Mouse (Mus musculus): ENCODE measurements around the gene Acvr2b.
"Not testable (repeated sequence)": the region's sequence is repeated elsewhere in the genome, so short reads cannot be mapped to it uniquely, and the experiment has no call there.

Gene Acvr2b

DNA sequence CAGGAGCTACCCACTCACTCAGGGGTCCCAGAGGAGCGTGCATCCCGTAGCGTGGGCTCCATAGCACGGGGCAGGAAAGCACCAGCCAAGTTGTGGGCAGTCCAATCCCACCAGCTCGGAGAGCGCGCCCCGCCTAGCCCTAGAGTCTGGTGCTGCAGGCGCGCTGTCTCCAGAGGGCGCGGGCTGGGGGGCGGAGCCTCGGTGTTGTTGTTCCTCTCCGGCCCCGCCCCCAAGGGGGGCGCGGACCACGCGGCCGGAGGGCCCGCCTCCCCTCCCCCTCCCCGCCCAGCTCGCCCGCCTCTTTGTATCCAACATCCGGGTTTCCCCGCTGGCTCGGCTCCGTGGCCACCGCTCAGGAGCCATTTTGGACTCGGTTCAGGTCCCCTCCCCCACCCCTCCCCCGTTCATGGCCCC lies at the start of gene Acvr2b:
Gene Acvr2b (plus strand): TSS at position 318 of the 414 bp plus-strand sequence.
- peak; percentile 93 for DNase-seq

DNA sequence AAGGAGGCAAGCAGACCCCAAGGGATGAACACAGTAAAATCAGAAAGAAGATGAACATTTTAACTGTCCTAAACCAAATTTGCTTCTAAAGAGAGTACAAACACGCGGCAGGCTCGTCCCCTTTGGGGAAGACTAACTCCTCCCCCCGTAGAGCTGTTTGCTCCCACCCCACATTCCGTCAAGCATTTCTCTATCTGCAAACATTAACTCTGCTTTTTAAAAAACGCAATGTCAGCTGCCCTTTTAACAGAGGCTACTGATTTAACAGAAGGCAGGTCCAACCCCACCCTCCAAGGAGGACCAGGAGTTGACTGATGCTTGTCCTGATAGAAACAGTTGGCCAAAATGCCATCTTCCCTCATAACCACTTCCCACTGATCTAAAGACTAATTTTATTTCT lies 48.0 kb upstream of the Acvr2b start:
- DNase-seq = peak; percentile 79

DNA sequence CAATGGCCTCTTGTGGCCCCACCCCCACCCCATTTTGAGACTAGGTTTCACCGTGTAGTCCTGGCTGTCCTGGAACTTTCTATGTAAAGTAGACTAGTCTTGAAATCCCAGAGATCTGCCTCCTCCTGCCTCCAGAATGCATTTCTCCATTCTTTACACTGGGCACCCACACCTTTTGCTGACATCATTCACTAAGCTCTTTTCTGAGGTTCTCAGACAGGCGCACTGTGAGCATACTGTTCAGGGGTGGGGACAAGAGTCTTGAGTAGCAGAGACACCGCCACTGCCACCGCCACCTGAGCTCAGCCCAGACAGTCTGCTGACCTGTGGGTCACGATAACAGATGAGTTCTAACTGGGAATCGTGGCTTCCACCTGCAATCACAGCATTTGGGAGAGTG lies 46.0 kb upstream of the Acvr2b start:
- DNase-seq = no peak

DNA sequence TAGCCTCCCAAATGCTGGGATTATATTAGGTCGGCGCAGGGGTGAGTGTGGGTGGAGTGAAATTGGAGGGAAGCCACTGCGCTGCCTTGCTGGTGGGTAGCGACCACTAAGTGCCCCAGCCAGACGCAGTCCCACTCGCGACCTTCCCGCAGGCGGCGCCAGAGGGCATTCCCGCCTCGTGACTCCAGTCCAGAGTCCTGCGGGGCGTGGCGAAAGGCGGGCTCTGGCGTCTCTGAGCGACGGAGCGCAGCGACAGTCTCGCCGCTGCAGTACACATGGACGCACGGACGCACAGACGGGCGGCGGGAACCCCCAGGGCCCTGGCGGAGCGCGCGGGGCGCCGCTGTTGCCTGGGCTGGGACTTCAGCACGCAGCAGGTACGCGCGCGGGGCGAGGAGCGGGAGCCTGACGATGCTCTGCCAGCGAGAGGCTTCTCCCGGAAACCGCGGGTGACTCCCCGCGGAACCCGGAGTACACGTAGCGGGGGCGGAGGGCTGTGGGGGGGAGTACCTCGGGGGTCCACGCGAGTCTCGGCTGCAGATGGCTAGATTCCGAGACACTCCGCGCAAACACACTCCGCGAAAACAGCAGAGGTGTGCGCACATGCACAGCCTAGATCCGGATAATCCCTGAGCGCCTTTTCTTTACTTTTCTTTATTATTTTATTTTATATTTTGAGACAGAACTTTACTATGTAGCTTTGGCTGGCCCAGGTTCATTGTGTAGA lies 44.4 kb upstream of the Acvr2b start, which contains the start of gene Xylb:
Gene Xylb (plus strand): TSS at position 51 of the 727 bp plus-strand sequence.
- DNase-seq = peak; percentile 93

DNA sequence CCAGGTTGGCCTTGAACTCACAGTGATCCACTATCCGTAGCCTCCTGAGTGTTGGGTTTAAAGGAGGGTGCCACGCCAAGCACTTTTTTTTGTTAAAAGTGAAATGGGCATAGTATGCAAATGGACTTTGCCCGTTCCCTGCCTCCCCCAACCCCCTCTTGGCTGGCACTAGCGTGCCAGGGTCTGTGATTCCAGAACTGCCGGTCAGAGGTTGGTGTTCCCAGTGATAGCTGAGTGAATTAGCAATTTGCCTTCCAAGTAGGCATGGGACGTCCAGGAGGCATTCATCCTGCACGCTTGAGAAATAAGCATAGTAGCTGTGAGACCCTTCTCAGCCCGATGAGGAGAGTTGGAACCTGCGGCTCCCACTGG lies 43.9 kb upstream of the Acvr2b start:
- peak; percentile 84 for DNase-seq

DNA sequence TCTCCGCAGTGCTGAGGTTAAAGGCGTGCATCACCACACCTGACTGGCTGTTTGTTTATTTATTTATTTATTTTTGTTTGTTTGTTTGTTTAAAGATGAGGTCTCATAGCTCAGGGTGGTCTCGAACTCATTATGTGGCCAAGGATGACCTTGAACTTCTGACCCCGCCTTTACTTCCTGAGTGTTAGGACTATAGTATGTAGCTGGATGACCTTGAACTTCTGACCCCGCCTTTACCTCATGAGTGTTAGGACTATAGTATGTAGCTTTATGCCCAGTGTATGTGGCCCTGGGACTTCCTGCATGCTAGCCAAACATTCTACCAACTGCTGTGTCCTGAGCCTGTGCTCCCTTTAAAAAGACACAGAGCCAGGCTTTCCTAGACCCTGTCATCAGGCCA lies 40.5 kb upstream of the Acvr2b start:
- no peak for DNase-seq

DNA sequence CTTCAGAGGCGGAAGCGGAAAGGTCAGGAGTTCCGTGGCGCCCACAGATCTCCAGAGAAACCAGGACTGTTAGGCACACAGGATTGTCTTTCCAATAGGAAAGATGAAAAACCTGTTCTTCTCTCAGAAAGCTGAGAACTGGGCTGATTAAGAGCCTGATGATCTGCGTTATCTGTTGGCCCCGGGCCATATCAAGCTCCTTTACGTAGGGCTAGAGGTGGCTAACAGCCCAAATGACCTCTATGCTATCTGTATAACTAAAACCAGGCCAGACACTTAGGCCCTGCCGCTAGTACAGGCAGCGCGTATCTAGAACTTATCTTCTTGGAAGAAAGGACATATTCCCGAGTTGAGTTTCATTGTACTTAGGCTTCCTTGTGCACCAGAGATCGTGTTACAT lies 38.7 kb upstream of the Acvr2b start:
- no peak for DNase-seq

DNA sequence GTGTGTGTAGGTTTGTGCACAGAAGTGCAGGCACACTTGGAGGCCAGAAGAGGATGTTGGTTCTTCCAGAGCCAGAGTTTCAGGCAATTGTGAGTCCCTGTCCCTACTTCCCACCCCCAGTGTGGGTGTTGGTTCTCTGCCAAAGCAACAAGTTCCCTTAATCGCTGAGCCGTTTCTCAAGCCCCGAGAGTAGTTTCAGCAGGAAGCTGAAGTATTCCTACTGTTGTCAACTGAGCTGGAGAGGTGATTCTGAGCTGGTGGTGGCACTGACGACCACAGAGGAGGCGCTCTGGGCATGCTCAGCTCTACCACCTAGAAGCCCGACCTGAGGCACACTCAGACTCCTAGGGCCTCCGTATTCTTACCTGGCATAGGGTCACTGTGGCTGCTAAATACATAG lies 36.6 kb upstream of the Acvr2b start, which contains the start of gene Slc22a14:
Gene Slc22a14 (minus strand): TSS at position 270 of the 400 bp plus-strand sequence.
- DNase-seq = no peak

DNA sequence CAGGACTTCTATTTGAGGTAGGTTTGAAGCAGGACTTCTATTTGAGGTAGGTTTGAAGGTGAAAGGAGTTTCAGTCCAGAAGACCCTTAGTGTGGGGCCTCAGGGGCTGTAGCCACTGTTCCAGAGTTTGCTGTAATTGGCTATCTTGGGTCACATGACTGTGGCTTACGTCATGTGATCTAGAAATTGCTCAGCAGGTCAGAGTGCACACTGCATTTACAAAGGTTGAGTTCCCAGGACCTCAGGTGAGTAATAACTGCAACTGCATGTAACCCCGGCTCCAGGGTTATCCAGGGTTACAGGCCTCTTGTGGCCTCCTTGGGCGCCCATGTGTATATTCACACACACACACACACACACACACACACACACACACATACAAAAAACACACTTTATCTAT lies 33.6 kb upstream of the Acvr2b start:
- peak; percentile 60 for DNase-seq

DNA sequence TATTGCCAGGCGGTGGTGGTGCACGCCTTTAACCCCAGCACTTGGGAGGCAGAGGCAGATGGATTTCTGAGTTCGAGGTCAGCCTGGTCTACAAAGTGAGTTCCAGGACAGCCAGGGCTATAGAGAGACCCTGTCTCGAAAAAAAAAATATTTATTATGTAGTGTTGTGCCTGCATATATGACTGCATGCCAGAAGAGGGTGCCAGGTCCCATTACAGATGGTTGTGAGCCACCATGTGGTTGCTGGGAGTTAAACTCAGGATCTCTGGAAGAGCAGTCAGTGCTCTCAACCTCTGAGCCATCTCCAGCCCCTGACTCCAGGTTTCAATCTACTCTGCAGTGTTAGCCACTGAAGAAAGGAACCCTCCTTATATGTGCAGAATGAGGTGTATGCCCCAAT lies 31.1 kb upstream of the Acvr2b start:
- DNase-seq = not testable (repeated sequence)

DNA sequence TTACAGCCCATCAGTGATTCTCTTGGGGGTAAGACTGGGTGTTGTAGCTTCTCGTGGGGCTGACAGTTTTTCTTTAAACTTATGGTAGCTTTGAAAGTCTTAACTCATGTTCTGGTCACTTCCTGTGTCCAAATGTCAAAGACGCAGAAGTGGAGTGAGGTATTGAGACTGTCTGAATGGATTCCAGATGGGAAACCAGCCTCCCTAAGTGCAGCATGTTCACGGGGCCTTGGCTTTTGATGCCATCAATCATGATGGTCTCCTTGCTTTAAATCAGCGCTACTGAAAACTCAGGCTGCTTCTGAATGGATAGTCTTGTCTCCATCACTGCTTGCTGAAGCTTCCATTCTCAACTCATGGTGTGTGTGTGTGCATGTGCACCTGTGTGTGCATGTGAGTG lies 30.7 kb upstream of the Acvr2b start:
- DNase-seq = no peak

DNA sequence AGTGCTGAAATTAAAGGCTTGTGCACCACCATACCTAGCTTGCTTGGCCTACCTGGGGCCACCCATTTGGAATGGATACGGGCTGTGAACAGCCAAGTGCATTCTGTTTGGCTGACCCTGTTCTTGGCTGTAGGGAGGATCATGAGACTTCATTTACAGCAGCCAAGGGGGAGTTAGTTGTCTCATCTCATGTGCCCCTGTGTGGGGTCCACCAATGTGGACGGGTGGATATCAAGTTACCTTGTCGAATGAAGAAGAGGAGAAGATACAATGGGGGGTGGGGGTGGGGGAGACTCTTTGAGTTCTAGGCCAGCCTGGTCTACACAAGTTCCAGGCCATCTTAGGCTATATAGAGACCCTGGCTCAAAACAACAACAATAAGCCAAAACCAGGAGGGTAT lies 26.9 kb upstream of the Acvr2b start:
- no peak for DNase-seq

DNA sequence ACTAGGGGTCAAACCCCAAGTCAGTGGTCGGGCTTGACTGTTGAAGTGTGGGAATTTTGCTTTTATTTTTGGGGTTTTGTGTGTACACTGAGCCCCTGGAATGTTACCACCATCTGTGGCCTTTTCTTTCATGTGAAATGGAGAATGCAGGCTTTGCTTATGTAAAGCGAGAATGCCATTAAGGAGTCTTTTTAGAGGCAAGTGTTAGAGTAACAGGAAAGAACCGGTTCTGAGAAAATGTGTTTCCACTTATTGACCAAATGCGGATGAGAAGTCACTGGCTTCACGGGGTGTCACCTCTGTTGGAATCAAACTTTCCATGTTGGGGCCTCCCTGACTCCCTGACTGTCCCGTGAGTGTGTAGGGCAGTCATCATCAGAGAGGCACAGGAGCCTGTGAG lies 26.4 kb upstream of the Acvr2b start:
- no peak for DNase-seq

DNA sequence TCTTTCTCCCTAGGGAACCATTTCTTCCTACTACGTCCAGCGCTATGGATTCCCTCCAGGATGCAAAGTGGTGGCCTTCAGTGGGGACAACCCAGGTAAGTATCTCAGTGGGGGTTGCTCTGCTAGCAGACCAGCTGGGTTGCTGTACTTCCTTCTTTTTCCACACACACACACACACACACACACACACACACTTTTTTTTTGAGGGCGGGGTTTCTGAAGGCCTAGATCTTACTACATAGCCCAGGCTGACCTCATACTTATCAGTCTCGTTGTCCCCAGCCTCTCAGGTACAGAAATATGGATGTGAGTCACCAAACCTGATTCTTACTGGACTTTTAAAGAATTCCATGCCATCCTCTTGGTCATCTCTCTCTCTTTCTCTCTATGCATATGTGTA lies 23.7 kb upstream of the Acvr2b start:
- no peak for DNase-seq

DNA sequence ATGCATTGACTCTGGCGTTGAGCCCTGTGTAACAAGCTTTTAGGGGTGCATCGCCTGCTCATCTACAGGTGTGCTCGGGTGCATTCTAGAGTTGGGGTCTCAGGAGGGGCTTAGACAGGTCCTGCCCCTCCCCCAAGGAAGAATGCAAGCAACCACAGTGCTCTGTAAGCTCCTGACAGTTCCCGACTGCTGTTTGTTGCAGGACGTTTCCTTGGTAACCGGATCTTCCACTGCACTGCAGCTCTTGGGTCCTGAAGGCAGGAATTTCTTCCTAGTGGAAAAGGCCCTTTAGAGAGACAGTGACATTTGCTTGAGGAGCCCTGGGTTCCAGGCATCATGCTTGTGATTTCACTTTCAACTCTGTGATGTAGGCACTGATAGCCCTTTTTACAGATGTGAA lies 19.3 kb upstream of the Acvr2b start:
- DNase-seq = no peak

DNA sequence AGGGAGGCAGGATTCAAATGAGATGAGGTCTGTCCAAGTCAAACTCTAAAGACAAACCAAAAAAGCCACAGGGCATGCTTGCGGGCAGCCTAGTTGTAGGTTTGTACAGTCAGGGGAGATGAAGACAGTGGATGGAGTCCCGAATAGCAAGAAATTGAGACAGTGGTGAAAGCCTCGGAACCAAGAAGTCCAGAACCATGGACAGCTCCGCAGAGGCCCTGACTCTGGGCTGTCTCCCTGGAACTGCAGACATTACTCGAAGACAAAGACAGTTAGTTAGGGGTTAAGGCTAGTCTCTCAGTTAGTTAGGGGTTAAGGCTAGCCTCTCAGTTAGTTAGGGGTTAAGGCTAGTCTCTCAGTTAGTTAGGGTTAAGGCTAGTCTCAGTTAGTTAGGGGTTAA lies 13.0 kb upstream of the Acvr2b start:
- DNase-seq = no peak

DNA sequence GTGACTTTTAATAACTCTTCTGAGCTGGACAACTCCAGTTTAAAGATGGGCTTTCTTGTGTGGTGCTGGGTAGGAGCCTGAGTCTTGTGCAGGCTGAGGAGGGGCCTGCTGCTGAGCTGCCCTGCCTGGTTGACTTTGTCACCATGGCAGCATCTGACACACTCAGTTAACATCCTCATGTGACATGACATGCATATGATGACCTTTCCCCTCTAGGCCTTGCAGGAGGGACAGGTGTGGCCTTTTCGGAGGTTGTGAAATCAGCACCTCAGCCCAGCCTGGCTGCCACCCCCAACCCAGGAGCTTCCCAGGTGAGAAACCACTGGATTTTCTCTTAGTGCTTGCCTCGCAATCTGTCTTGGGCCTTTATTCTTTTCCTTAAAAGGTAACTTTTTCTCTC lies 11.7 kb upstream of the Acvr2b start:
- no peak for DNase-seq

DNA sequence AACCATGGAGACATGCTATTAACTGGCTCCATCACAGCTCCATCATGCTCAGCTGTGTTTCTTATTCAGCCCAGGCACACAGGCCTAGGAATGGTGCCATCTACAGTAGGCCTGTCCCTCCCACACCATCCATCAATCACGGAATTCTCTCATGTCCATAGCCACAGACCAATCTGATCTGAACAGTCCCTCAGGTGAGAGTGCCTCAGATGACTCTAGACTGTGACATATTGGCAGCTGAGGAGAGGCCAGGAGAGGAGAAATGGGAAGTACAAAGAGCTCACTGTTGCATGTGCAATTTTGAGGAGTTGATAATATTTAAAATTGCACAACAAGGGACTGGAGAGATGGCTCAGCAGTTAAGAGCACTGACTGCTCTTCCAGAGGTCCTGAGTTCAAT lies 7.1 kb upstream of the Acvr2b start:
- no peak for DNase-seq

DNA sequence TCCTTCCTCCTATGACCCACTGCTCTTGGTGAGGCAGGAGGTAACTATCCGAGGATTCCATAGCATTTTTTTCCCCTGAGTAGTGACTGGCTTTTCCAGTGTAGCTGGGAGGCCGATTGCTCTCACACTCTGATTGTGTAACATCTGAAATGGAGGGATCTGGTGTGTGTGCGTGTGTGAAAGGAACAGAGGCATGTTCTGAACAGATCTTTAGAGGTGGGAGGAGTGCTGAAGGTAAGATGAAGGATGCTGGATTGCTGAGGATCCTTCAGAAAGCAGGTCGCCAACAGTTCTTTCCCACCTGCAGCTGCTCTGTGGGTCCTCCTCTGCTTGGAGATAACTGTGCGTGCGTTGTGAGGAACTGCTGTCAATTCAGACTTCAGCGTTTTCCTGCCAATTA lies 567 bp upstream of the Acvr2b start:
- no peak for DNase-seq

DNA sequence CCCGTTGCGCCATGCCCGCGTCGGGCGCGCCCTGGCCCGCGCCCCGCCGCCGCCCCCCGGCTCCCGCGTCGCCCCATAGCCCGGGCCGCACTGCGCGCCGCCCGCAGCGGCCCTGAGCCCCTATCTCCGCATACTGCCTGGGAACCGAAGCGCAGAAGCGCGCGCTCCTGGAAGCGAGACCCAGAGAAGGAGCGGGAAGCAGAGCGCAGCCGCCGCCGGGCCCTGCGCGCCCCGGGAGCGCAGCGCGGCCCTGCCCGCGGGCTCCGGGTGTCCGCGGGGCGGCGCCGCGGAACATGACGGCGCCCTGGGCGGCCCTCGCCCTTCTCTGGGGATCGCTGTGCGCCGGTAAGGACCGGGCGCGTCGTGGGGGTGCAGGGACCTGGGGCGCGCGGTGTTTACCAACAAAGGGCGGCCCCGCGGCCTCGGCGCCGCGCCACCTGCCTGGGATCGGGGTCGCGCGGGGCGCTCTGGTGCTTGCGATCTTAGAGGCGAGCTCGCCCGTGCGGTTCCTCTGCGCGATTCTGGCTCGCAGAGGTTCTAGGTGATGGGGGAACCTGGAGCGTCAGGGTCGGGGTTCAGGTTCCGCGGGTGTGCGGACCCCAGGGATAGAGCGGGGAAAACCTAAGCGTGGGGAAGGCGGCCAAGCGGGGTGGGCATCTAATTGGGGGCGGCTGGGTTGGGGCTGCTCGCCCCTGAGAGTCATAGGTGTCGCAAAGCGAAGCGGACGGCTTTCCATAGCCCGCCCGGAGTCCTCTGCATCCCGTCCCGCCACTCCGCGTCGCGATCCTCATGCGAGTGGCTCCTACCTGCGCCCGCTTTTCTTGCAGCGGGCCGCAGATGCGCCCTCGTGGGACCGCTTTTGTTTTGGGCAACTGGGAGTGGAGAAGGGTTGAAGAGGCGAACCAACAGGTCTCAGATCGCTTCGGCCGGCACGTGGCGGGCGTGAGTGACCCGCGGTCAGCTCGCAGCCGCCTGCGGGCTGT lies 626 bp downstream of the Acvr2b start:
- peak; percentile 57 for DNase-seq

DNA sequence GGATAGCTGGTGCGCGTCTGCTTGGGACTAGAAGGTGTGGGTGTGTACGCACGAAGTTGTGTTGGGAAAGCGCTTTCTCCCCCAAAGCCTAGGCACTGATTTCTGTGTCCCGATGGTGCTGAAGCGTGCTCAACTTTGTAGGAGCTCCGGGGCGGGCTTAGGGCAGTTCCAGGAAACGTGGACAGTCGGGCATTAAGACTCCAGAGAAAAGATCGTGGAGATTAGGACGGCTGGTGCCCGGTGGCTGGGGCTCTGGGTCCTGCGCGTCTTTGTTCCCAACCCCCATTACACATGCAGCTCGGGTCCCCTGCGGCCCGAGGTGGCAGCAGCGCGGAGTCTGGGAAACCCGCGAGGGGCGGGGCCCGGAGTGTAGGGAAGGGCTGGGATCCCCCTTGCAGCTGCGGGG lies 1.3 kb downstream of the Acvr2b start:
- no peak for DNase-seq

DNA sequence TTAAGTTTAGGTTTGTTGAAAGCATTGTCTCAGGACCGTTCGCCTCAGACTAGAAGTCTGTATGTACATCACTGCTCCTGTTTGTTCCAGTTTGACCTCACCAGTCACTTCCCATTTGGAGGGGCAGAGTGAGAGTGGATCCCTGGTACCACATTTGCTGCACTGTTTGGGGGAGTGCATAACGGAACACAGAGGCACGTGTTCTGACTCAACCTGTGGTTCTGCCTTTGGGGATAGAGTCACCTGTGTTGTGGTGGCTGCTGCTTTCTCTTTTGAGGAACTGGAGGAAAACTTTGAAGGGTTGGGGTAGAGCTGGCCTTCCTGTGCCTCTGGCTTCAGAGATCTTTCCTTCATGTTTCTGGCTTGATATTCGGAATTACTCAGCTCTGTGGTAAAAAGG lies 2.2 kb downstream of the Acvr2b start:
- DNase-seq = no peak

DNA sequence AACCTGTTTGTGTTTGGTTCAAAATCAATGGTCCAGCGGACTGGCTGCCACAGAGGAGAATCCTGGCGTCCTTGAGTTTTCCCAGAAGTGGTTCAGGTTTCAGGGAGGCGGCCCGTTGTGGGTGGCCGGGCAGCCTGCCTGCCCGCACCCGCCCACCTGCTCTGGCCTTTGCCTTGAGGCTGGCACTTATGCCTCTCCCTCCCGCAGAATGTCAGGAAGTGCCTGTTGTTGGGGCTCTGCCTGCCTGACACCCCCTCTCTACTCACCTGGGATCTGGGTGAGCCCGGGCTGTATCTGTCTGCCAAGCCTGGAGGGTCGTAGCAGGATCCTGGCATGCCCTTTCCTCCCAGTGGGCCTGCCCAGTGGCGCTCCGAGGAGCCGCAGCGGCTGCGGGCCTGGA lies 6.0 kb downstream of the Acvr2b start:
- peak; percentile 79 for DNase-seq

Data from kidney, adult 11 months (tissue).